Mouse (Mus musculus): ENCODE data around the gene Tfdp2. TPM values are rescaled to one million over a fixed set of nuclear protein-coding genes. Genes with fewer than 3 reads are reported as not detected.

Gene Tfdp2
- 97.9 TPM for polyA plus RNA-seq (2014; fragmentation: Illumina TruSeq; extraction: RNeasy Lipid Tissue Mini Kit (QIAGEN cat#74804); ENCODE audit: low read depth, low replicate concordance)

DNA sequence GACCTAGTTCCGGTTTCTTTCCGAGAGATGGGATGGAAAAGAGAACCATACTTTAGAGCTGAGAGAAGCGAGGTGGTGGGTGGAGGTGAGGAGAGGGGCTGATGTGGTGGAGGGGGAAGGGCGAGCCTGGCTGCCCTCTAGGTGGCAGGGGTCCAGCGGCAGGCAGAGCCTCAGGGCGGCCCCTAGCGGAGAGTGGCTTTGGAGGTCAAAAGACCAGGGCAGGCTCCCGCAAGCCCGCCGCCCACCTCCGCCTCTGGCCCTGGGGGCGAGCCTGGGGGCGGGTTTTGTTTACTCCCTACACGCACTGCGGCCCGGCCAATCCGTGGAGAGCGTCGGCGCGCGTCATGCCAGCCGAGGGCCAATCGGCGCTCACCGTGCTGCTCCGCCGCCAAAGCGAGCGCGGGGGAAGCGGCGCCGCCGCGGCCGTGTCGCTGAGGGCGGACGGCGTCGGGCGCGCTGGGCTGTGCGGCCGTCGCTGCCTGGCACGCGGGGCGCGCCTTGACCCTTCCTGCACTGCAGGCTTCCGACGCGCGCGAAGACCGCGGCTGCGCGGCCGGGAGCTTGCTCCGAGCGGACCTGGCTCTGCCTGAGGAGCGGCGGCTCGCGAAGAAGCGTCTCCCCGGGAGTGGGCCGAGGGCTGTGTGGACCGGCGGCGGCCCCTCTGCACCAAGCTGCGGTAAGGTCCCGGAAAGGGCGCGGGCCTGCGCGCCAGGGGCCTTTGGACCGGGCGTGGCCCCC is at the start of gene Tfdp2:
Gene Tfdp2 (plus strand): TSS at position 391 of the 738 bp plus-strand sequence.

DNA sequence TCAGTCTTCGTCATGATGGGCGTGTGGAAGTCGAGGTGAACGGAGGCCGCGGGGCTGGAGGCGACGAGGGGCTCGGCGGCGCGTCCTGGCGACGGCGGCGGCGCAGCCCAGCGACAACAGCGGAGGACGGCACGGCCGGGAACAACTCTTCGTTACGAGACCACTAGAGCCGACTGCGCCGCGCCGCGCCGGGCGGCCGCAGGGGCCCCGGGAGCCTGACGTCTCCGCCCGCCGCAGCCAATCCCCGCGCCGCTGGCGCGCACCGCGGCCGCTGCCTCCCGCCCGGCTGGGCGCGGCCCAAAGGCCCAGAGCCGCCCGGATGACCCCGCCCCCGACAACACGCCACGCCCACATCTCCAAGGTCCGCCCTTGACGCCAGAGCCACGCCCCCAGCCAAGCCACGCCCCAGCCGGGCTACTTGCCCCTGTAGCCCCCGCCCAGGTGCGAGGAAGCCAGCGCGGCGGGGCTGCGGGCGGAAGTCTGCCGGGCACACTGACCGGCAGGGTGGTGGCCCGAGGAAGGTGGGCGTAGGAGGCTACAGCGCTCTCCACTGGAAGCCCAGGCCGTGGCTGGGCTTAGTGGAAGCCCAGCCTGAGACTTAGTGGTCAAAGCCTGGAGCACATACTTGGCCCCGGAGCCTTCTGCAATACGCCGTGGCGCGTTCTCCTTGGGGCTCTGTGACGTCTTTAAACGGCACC is 168.2 kb downstream of the Tfdp2 start, which contains the start of gene Atp1b3:
Gene Atp1b3 (minus strand): TSS at position 302 of the 698 bp plus-strand sequence.

Other genes starting within 250 kb of the Tfdp2 start
- 45.7 TPM for gene Xrn1, start 241.5 kb upstream of the Tfdp2 start, polyA plus RNA-seq (2014; fragmentation: Illumina TruSeq; extraction: RNeasy Lipid Tissue Mini Kit (QIAGEN cat#74804); ENCODE audit: low read depth, low replicate concordance)
- 26.7 TPM for gene Gk5, start 76.9 kb upstream of the Tfdp2 start, polyA plus RNA-seq (2014; fragmentation: Illumina TruSeq; extraction: RNeasy Lipid Tissue Mini Kit (QIAGEN cat#74804); ENCODE audit: low read depth, low replicate concordance)
- gene Atp1b3, start 168.2 kb downstream of the Tfdp2 start, polyA plus RNA-seq (2014; fragmentation: Illumina TruSeq; extraction: RNeasy Lipid Tissue Mini Kit (QIAGEN cat#74804); ENCODE audit: low read depth, low replicate concordance), result 170 TPM

Data from sigmoid colon, adult 10 weeks (tissue).